Mouse (Mus musculus) R1 (cell line): ENCODE data around the gene Kcnk6.
"Not testable (repeated sequence)": the region's sequence is repeated elsewhere in the genome, so short reads cannot be mapped to it uniquely, and the experiment has no call there.

ENCODE experiments used
- DNase-seq: peaks from one replicate; pipeline ENCODE4 v3.0.0-alpha.2; 2018; ENCODE audit warnings: low read depth, low spot score

Kcnk6 gene

DNA sequence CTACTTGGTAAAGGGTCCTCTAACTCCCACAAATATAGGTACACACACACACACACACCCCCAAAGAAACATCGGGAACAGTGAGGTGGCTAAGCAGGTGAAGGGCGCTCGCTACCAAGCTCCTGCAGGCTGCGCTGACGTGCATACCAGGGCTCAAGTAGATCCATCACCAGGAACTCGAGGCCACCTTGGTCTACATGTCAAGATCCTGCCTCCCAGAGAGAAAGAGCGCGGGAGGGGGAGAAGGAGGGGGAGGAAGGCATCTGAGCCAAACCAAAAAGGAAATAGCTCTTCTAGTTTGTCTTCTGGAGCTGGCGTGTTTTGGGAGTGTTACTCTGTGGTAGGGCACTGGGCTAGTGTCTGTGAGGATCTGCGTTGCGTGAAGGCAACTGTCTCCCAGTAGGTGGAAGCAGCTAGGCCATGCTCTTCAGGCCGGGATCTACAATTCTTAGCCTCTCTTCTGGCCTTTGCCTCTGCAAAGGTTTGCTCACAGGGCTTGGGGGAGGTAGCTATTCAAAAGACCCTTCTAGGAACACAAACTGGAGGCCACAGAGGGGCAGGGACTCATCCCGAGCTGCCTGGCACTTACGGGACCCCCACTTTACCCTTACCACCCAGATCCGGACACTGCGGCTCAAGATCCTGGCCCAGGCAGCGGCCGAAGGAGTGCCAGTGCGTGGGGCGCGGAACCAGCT, 14.5 kb upstream of the Kcnk6 start:
- DNase-seq, result no peak

GRCm38 (mm10) chr7:29246015-29246414, 13.7 kb upstream of the Kcnk6 start:
- no peak for DNase-seq

GRCm38 (mm10) chr7:29244732-29245416, 12.6 kb upstream of the Kcnk6 start:
- peak; percentile 77 for DNase-seq

GRCm38 (mm10) chr7:29238019-29238967, 6.0 kb upstream of the Kcnk6 start, which contains the start of gene Yif1b:
TSS of gene Yif1b (plus strand) at chr7:29238329.
- DNase-seq, result peak; percentile 99

DNA sequence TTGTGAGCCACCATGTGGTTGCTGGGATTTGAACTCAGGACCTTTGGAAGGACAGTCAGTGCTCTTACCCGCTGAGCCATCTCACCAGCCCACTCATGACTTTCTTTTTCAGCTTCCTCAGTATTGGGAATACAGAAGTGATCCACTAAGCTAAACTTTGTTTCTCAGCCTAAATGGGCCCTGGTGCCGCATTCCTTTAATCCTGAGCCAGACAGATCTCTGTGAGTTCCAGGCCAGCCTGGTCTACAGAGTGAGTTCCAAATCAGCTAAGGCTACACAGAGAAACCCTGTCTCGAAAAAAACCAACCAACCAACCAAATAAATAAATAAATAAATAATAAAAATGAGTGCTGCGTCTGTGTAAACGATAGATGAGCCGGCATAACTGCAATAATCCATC, 5.3 kb upstream of the Kcnk6 start:
- DNase-seq, result peak; percentile 28

- DNase-seq, result no peak
Observed at GRCm38 (mm10) chr7:29236593-29236992, 4.3 kb upstream of the Kcnk6 start.

DNA sequence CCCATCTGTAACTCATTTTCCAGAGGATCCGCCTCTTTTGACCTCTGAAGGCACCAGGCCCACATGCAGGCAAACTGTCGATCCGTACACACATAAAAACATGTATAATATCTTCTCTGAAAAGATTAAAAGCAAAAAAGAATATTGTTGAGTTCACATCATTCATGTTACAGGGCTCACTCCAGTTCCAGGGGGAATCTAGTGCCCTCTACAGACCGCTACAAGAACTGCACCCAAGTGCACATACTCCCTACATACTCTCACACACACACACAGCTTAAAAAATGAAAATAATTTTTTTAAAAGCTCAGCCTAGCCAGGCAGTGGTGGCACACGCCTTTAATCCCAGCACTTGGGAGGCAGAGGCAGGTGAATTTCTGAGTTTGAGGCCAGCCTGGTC, 2.3 kb upstream of the Kcnk6 start:
- DNase-seq, result peak; percentile 65

DNA sequence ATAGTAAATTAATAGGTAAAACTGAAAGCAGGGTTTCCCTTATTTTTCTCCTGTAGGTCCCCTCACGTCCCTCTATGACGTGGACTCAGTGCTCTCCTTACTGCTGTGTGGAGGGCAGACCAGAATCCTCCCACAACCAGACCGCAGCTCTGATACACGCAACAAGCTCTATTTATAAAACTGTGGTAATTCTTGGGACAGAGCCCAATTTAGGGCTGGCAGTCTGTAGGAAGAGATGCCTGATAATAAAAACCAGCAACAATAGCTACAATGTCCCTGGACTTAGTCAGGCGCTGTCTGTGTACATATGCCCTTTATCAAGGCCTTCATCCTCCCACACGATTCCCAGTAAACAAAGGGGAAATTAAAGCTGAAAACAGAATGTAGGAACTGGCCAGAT, 1.4 kb upstream of the Kcnk6 start:
- no peak for DNase-seq

DNA sequence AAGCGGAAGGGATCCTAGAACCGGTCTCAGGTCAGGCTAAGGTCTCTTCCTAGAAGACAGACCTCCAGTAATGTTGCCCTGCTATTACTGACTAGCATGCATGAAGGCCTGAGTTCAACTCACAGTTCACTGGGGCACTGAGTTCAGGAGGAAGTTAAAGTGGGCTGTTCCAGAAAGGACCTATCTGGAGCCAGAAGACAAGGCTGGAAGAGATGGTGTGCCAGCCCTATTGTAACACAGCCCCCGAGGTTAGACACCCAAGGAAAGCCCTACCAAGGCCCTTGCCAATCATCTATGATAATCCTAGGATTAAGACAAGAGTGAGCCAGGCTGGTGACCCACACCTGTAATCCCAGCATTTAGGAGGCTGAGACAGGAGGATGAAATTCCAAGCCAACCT, 798 bp downstream of the Kcnk6 start:
- DNase-seq, result no peak

- no peak for DNase-seq
Observed at GRCm38 (mm10) chr7:29230560-29230959, 1.8 kb downstream of the Kcnk6 start.

- no peak for DNase-seq
Observed at GRCm38 (mm10) chr7:29228202-29228601, 4.1 kb downstream of the Kcnk6 start.

DNA sequence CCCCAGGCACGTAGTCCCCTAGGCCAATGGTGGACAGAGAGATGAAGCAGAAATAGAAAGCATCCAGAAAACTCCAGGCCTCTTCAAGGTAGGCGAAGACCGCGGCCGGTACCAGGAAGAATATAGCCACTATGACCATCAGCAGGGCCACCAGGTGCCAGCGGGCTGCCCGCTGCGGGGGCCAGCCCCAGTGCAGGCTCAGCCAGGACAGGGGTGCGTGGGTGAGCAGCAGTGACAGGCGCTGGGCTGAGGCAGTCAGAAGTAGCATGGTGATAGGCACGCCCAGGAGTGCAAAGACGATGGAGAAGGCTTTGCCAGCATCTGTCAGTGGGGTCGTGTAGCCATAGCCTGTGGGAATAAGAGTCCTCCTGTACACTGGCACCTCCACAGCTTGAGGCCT, 6.8 kb downstream of the Kcnk6 start:
- no peak for DNase-seq

- peak; percentile 63 for DNase-seq
Observed at GRCm38 (mm10) chr7:29224756-29225394, 7.4 kb downstream of the Kcnk6 start.

DNA sequence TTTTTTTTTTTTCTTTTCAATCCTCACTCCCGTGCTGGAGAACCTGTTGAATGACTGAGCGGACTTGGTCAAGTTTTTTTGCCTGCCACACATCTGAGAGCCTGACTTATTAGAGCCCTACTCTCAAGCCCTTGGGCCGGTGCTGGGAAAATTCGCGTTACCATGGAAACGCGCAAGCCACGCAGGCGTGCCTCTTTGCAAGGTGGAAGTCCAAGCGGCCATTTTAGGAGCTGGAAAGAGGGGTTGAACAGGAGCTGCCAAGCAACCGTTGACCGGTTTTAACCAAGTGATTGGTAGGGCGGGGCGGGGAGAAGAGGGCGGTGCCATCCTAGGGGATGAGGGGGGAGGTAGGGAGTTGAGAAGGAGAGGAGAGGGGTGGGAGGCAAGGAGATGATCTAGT, 17.5 kb downstream of the Kcnk6 start:
- DNase-seq, result peak; percentile 96

DNA sequence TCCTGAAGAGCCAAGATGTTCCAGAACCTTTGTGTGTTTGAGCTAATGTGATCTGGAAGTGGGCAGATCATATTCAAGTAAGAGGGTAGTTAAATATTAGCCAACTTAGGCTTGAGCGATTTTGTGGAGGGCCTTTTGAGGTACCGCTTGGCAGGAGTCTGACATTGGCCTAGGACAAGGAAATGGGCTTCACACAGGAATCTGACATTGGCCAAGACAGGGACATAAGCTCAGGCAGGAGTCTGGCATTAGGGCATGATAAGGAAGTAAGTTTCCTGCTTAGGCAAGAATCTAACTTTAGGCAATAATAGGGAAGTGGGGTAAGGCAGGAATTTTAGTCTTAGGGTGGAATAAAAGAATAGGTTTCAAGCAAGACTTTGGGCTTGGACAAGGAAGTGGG, 18.1 kb downstream of the Kcnk6 start:
- DNase-seq, result peak; percentile 36

DNA sequence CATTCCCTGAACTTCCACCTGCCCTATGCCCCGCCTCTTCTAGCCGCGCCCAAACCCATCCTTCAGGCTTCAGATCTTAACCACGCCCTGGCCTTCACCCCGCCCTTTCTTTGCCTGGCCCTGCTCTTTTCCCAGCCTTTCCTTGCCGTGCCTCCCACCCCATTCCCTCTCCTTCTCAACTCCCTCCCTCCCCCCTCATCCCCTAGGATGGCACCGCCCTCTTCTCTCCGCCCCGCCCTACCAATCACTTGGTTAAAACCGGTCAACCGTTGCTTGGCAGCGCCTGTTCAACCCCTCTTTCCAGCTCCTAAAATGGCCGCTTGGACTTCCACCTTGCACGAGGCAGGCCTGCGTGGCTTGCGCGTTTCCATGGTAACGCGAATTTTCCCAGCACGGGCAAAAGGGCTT, 18.6 kb downstream of the Kcnk6 start, which contains the start of gene Catsperg1:
Gene Catsperg1, minus strand, starts transcription at position 361 of the 408 bp plus-strand sequence.
- peak; percentile 99 for DNase-seq

DNA sequence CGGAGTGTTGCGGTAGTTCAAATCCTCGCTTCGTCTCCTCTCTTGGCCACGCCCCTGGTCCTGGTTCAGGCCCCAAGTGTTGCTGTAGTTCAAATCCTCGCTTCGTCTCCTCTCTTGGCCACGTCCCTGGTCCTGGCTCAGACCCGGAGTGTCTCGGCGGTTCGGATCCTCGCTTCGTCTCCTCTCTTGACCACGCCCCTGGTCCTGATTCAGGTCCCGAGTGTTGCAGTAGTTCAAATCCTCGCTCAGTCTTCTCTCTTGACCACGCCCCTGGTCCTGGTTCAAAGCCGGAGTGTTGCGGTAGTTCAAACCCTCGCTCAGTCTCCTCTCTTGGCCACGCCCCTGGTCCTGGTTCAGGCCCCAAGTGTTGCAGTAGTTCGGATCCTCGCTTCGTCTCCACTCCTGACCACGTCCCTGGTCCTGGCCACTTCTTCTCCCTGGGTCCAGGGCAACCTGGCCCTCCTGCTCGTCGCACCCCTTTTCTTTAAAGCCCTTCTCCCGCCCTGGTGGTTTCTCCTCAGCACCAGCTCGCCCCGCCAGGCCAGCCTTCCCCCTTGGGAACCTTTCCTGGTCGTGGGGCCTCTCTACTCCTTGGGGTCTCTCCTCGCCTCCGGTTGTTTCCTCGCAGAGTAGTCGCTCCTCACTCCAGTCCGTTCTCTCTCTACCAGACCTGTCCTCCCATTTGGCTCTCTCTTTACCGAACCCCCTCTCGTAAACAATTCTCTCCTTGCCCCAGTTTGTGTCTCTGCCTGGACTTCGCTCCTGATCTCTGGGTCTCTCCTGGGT, 19.3 kb downstream of the Kcnk6 start:
- DNase-seq, result not testable (repeated sequence)

- peak; percentile 96 for DNase-seq
Observed at GRCm38 (mm10) chr7:29212199-29212765, 20.0 kb downstream of the Kcnk6 start.

GRCm38 (mm10) chr7:29211415-29212198, 20.7 kb downstream of the Kcnk6 start:
- peak; percentile 94 for DNase-seq

DNA sequence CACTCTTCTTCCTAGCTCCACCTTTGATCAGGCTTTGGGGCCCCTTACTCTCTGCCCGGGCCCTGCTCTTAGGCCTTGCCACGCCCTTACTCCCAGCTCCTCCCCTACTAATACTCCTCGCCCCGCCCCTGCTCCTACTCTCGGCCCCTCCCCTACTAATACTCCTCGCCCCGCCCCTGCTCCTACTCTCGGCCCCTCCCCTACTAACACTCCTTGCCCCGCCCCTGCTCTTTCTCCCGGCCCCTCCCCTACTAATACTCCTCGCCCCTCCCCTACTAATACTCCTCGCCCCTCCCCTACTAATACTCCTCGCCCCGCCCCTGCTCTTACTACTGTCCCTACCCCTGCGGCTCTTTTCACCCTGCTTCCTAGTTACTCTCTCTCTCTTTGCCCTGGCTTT, 21.3 kb downstream of the Kcnk6 start:
- not testable (repeated sequence) for DNase-seq
